Mouse (Mus musculus): Measurements from ENCODE around the gene Csnk2a2. TPM values are rescaled to one million over a fixed set of nuclear protein-coding genes. Genes with fewer than 3 reads are reported as not detected.

Gene Csnk2a2
- total RNA-seq (2021), result 10 to 100 TPM; 92.1 to 99.1 TPM

- DNase-seq (ENCODE audit: low spot score in 2 of 2), result no peak
- intact Hi-C loops (cut with DNase I), result no loop called here
These were observed at the start of gene Csnk2a2 for GRCm38 (mm10) chr8:95490006-95490405. Gene Csnk2a2, minus strand, starts transcription at chr8:95490039.

- DNase-seq (ENCODE audit: low spot score in 2 of 2), result peak in 1 of 2 experiments; percentile 64
- intact Hi-C loops (cut with DNase I), result loop anchor here (1.0 kb wide), 1 partner anchor 52 kb away; no protein-coding TSS in a partner anchor
These were observed 49.6 kb upstream of the Csnk2a2 start for GRCm38 (mm10) chr8:95539487-95539886.

- DNase-seq (ENCODE audit: low spot score in 2 of 2), result peak; percentile 70 to 75
- intact Hi-C loops (cut with DNase I), result no loop called here
These were observed 43.9 kb upstream of the Csnk2a2 start, which contains the start of gene Ccdc113 for GRCm38 (mm10) chr8:95533584-95534387. Gene Ccdc113, plus strand, starts transcription at chr8:95534085.

- intact Hi-C loops (cut with DNase I), result no loop called here
- no peak for DNase-seq (ENCODE audit: low spot score in 2 of 2)
These were observed 42.4 kb upstream of the Csnk2a2 start for GRCm38 (mm10) chr8:95532206-95532605.

- intact Hi-C loops (cut with DNase I), result no loop called here
These were observed 39.0 kb upstream of the Csnk2a2 start for GRCm38 (mm10) chr8:95528750-95529310.

GRCm38 (mm10) chr8:95528194-95528593 is 38.4 kb upstream of the Csnk2a2 start:
- intact Hi-C loops (cut with DNase I), result no loop called here

More at GRCm38 (mm10) chr8:95528750-95529310, 39.0 kb upstream of the Csnk2a2 start:
- DNase-seq (ENCODE audit: low spot score in 2 of 2), result no peak

GRCm38 (mm10) chr8:95523991-95524390 is 34.2 kb upstream of the Csnk2a2 start:
- intact Hi-C loops (cut with DNase I), result no loop called here
- DNase-seq (ENCODE audit: low spot score in 2 of 2), result no peak

More at GRCm38 (mm10) chr8:95528194-95528593, 38.4 kb upstream of the Csnk2a2 start:
- DNase-seq (ENCODE audit: low spot score in 2 of 2), result no peak

GRCm38 (mm10) chr8:95516928-95517327 is 27.1 kb upstream of the Csnk2a2 start:
- intact Hi-C loops (cut with DNase I), result no loop called here
- peak; percentile 32 to 81 for DNase-seq (ENCODE audit: low spot score in 2 of 2)

GRCm38 (mm10) chr8:95513219-95513618 is 23.4 kb upstream of the Csnk2a2 start:
- intact Hi-C loops (cut with DNase I), result no loop called here
- DNase-seq (ENCODE audit: low spot score in 2 of 2), result no peak

GRCm38 (mm10) chr8:95512257-95512656 is 22.4 kb upstream of the Csnk2a2 start:
- peak; percentile 24 to 33 for DNase-seq (ENCODE audit: low spot score in 2 of 2)
- intact Hi-C loops (cut with DNase I), result no loop called here

- peak in 1 of 2 experiments; percentile 19 for DNase-seq (ENCODE audit: low spot score in 2 of 2)
- intact Hi-C loops (cut with DNase I), result loop anchor here (5.0 to 10.0 kb wide), 2 partner anchors 81 to 189 kb away; no protein-coding TSS in a partner anchor
These were observed 16.4 kb upstream of the Csnk2a2 start for GRCm38 (mm10) chr8:95506245-95506644.

GRCm38 (mm10) chr8:95505606-95506005 is 15.8 kb upstream of the Csnk2a2 start:
- intact Hi-C loops (cut with DNase I), result loop anchor here (5.0 to 10.0 kb wide), 2 partner anchors 82 to 189 kb away; no protein-coding TSS in a partner anchor
- DNase-seq (ENCODE audit: low spot score in 2 of 2), result peak; percentile 30 to 89

- peak in 1 of 2 experiments; percentile 49 for DNase-seq (ENCODE audit: low spot score in 2 of 2)
- intact Hi-C loops (cut with DNase I), result loop anchor here (5.0 to 10.0 kb wide), 2 partner anchors 82 to 190 kb away; no protein-coding TSS in a partner anchor
These were observed 15.0 kb upstream of the Csnk2a2 start for GRCm38 (mm10) chr8:95504835-95505234.

- DNase-seq (ENCODE audit: low spot score in 2 of 2), result peak; percentile 18 to 71
- intact Hi-C loops (cut with DNase I), result loop anchor here (10.0 kb wide), 1 partner anchor 192 kb away; no protein-coding TSS in a partner anchor
These were observed 12.6 kb upstream of the Csnk2a2 start for GRCm38 (mm10) chr8:95502431-95502830.

GRCm38 (mm10) chr8:95500436-95500835 is 10.6 kb upstream of the Csnk2a2 start:
- intact Hi-C loops (cut with DNase I), result loop anchor here (10.0 kb wide), 1 partner anchor 194 kb away; no protein-coding TSS in a partner anchor
- no peak for DNase-seq (ENCODE audit: low spot score in 2 of 2)

GRCm38 (mm10) chr8:95499266-95500064 is 9.6 kb upstream of the Csnk2a2 start:
- intact Hi-C loops (cut with DNase I), result loop anchor here (10.0 kb wide), 1 partner anchor 195 kb away; no protein-coding TSS in a partner anchor
- DNase-seq (ENCODE audit: low spot score in 2 of 2), result no peak

GRCm38 (mm10) chr8:95497821-95498220 is 8.0 kb upstream of the Csnk2a2 start:
- intact Hi-C loops (cut with DNase I), result no loop called here
- DNase-seq (ENCODE audit: low spot score in 2 of 2), result no peak

- DNase-seq (ENCODE audit: low spot score in 2 of 2), result peak in 1 of 2 experiments; percentile 46
- intact Hi-C loops (cut with DNase I), result no loop called here
These were observed 6.6 kb upstream of the Csnk2a2 start for GRCm38 (mm10) chr8:95496420-95496819.

- intact Hi-C loops (cut with DNase I), result no loop called here
- no peak for DNase-seq (ENCODE audit: low spot score in 2 of 2)
These were observed 5.6 kb upstream of the Csnk2a2 start for GRCm38 (mm10) chr8:95495444-95495843.

Data from left cerebral cortex, postnatal 25 days (tissue).